Mouse (Mus musculus) lung, postnatal 0 days (tissue): Measurements from ENCODE around the gene Hist1h2ag. TPM values are rescaled to one million over a fixed set of nuclear protein-coding genes. Genes with fewer than 3 reads are reported as not detected.

Experiments used
- ATAC-seq: fragments of 200-750 bp; cut with Nextera tagmentation; 2 replicates; pipeline ENCODE4 v1.8.0; 2017; ENCODE audit warnings: moderate library complexity
- DNase-seq: peaks from one replicate; pipeline ENCODE4 v3.0.0-alpha.2; 2016; ENCODE audit warnings: low spot score
- H3K27ac ChIP-seq: fragments of 300-500 bp; sonication (generic); 2 replicates; pipeline ENCODE4 v1.5.1; 2014; ENCODE audit warnings: antibody characterized with exemption, mild to moderate bottlenecking, low read length, mixed read lengths
- H3K27me3 ChIP-seq: fragments of 300-500 bp; sonication (generic); replicated peaks from 2 replicates; pipeline ENCODE4 v1.6.1; 2014; ENCODE audit warnings: low read length, mixed read lengths; ENCODE audit not compliant: insufficient read depth
- H3K36me3 ChIP-seq: fragments of 300-500 bp; sonication (generic); 2 replicates; pipeline ENCODE4 v1.6.1; 2014; ENCODE audit warnings: low read length, mixed read lengths; ENCODE audit not compliant: insufficient read depth
- H3K4me1 ChIP-seq: fragments of 300-500 bp; sonication (generic); 2 replicates; pipeline ENCODE4 v1.6.1; 2014; ENCODE audit warnings: antibody characterized with exemption, low read depth, low read length, mixed read lengths; ENCODE audit not compliant: insufficient read depth
- H3K4me2 ChIP-seq: fragments of 300-500 bp; sonication (generic); replicated peaks from 2 replicates; pipeline ENCODE4 v1.6.1; 2014; ENCODE audit warnings: low read depth, mild to moderate bottlenecking, low read length, moderate library complexity, mixed read lengths
- H3K4me3 ChIP-seq: fragments of 300-500 bp; sonication (generic); 2 replicates; pipeline ENCODE4 v1.5.1; 2014; ENCODE audit warnings: low read depth, low read length
- H3K9ac ChIP-seq: fragments of 300-500 bp; sonication (generic); replicated peaks from 2 replicates; pipeline ENCODE4 v1.6.1; 2014; ENCODE audit warnings: low read depth, mild to moderate bottlenecking
- H3K9me3 ChIP-seq: fragments of 300-500 bp; sonication (generic); 2 replicates; pipeline ENCODE4 v1.6.1; 2016; ENCODE audit warnings: low read length, mixed read lengths
- CTCF ChIP-seq: IDR thresholded peaks from 2 replicates; pipeline ENCODE4 v1.5.1; 2016; ENCODE audit warnings: antibody characterized with exemption, mild to moderate bottlenecking
- EP300 ChIP-seq: IDR thresholded peaks from 2 replicates; pipeline ENCODE4 v1.6.1; 2016; ENCODE audit warnings: antibody characterized with exemption, mild to moderate bottlenecking, control low read depth
- WGBS: fragments of 180-500 bp; shearing (Covaris S2); extraction: QIAGEN DNeasy Blood & Tissue Kit; methylation state at CpG from one replicate; pipeline ENCODE4 v1.1.7; 2014; 5-methylcytosine and 5-hydroxymethylcytosine counted together
- microRNA-seq: library from miRNA; unstranded; fragments of <30 nt; microRNA quantifications from one replicate; pipeline ENCODE4, GENCODE M21; 2016
- polyA plus RNA-seq: library from polyadenylated mRNA; unstranded; fragments of >200 nt; fragmentation: Nextera tagmentation; extraction: Ambion mirVana; gene quantifications from 2 replicates; pipeline ENCODE4 v1.2.1, GENCODE M21; 2015

Gene Hist1h2ag
- polyA plus RNA-seq, 1 experiment from 2014 or later: 2.7 TPM

GRCm38 (mm10) chr13:21994896-21995295, 47.8 kb downstream of the Hist1h2ag start:
- no peak overlapping the region for H3K27ac ChIP-seq
- no peak overlapping the region for H3K9ac ChIP-seq
- no peaks in the 10 kb centered on the region for H3K36me3 ChIP-seq
- H3K4me3 ChIP-seq: peak overlapping the region; percentile 40
- TF ChIP-seq EP300 (no peak), CTCF (no peak)
- ATAC-seq: no peak
- WGBS: 4% methylated on average over 8 of the region's 8 CpGs
- DNase-seq: peak; percentile 26
- peak overlapping the region; percentile 59 for H3K4me2 ChIP-seq
- peaks cover 45% of the 10 kb centered on the region for H3K27me3 ChIP-seq
- H3K4me1 ChIP-seq: no peaks in the 10 kb centered on the region
- H3K9me3 ChIP-seq: no peaks in the 10 kb centered on the region; the same call in 1 of the 2 replicates

- TF ChIP-seq CTCF (no peak), EP300 (no peak)
- DNase-seq (peak; percentile 30), ATAC-seq (no peak)
- WGBS: 5% methylated on average over 22 of the region's 22 CpGs
- H3K4me2 ChIP-seq: no peak overlapping the region
- peaks cover 37% of the 10 kb centered on the region for H3K27me3 ChIP-seq
- H3K36me3 ChIP-seq: no peaks in the 10 kb centered on the region
- no peak overlapping the region for H3K27ac ChIP-seq
- no peak overlapping the region for H3K4me3 ChIP-seq
- H3K4me1 ChIP-seq: no peaks in the 10 kb centered on the region
- no peaks in the 10 kb centered on the region; the same call in 1 of the 2 replicates for H3K9me3 ChIP-seq
- no peak overlapping the region for H3K9ac ChIP-seq
Measured at GRCm38 (mm10) chr13:21993957-21994738, 48.6 kb downstream of the Hist1h2ag start.

- Histone ChIP-seq H3K36me3 (no peaks in the 10 kb centered on the region), H3K27me3 (peaks cover 23% of the 10 kb centered on the region)
Measured at GRCm38 (mm10) chr13:21992550-21992949, 50.2 kb downstream of the Hist1h2ag start.

More at GRCm38 (mm10) chr13:21992550-21992949, 50.2 kb downstream of the Hist1h2ag start:
- Histone ChIP-seq H3K4me2 (no peak overlapping the region), H3K4me3 (no peak overlapping the region), H3K4me1 (no peaks in the 10 kb centered on the region), H3K27ac (no peak overlapping the region), H3K9ac (no peak overlapping the region), H3K9me3 (no peaks in the 10 kb centered on the region; the same call in 1 of the 2 replicates)
- WGBS: 72% methylated on average over 5 of the region's 5 CpGs
- DNase-seq (no peak), ATAC-seq (no peak)
- TF ChIP-seq CTCF (no peak), EP300 (no peak)

Small RNA genes lying within 50 kb of the gene (microRNA-seq; reads per million reads assigned to microRNA genes)
- gene Gm26300: not detected
- not detected for gene Gm44390
- gene Gm44486: not detected

Other genes with a start within 250 kb of the Hist1h2ag start
- 3.0 and 4.5 TPM in 2 replicates for gene Hist1h2bq, start 232.7 kb downstream of the Hist1h2ag start, polyA plus RNA-seq
- gene Hist1h2ao, start 232.5 kb downstream of the Hist1h2ag start, polyA plus RNA-seq: not detected in 2 replicates
- 0.90 TPM in 1 of 2 replicates, not detected in the other for gene Hist1h4m, start 231.2 kb downstream of the Hist1h2ag start, polyA plus RNA-seq
- gene Hist1h4n, start 210.7 kb downstream of the Hist1h2ag start, polyA plus RNA-seq: 4.6 and 6.0 TPM in 2 replicates
- gene Hist1h2ap, start 209.4 kb downstream of the Hist1h2ag start, polyA plus RNA-seq: 382 and 386 TPM in 2 replicates
- gene Hist1h2br, start 209.2 kb downstream of the Hist1h2ag start, polyA plus RNA-seq: 3.0 and 3.8 TPM in 2 replicates
- 2.5 and 3.4 TPM in 2 replicates for gene Zfp184, start 97.8 kb downstream of the Hist1h2ag start, polyA plus RNA-seq
- gene Pom121l2, start 61.8 kb downstream of the Hist1h2ag start, polyA plus RNA-seq: not detected in 2 replicates
- gene Prss16, start 33.2 kb downstream of the Hist1h2ag start, polyA plus RNA-seq: 0.62 and 1.1 TPM in 2 replicates
- gene Hist1h2ah, start 7.4 kb downstream of the Hist1h2ag start, polyA plus RNA-seq: 4.2 and 5.2 TPM in 2 replicates
- gene Hist1h2bk, start 7.1 kb downstream of the Hist1h2ag start, polyA plus RNA-seq: 0.45 and 0.81 TPM in 2 replicates
- 4.1 and 4.6 TPM in 2 replicates for gene Hist1h4i, start 1.6 kb downstream of the Hist1h2ag start, polyA plus RNA-seq
- 1.0 and 1.5 TPM in 2 replicates for gene Hist1h2bj, start 270 bp upstream of the Hist1h2ag start, polyA plus RNA-seq
- gene Vmn1r188, start 41.5 kb upstream of the Hist1h2ag start, polyA plus RNA-seq: not detected in 2 replicates
- not detected in 2 replicates for gene Vmn1r189, start 62.9 kb upstream of the Hist1h2ag start, polyA plus RNA-seq
- not detected in 2 replicates for gene Vmn1r191, start 141.0 kb upstream of the Hist1h2ag start, polyA plus RNA-seq
- gene Vmn1r192, start 148.2 kb upstream of the Hist1h2ag start, polyA plus RNA-seq: not detected in 2 replicates
- gene Vmn1r193, start 180.2 kb upstream of the Hist1h2ag start, polyA plus RNA-seq: not detected in 2 replicates
- gene Vmn1r194, start 201.3 kb upstream of the Hist1h2ag start, polyA plus RNA-seq: not detected in 2 replicates
- not detected in 2 replicates for gene Vmn1r195, start 227.6 kb upstream of the Hist1h2ag start, polyA plus RNA-seq
- not detected in 2 replicates for gene Vmn1r196, start 247.0 kb upstream of the Hist1h2ag start, polyA plus RNA-seq